Mouse (Mus musculus): Measurements from ENCODE around the gene Usp53. TPM values are rescaled to one million over a fixed set of nuclear protein-coding genes. Genes with fewer than 3 reads are reported as not detected.
A peak's percentile ranks its signal among the peaks of the same experiment; 100 is the strongest.

Gene Usp53
- polyA plus RNA-seq, 1 experiment from 2014 or later: 27.8 TPM

- WGBS: 48% methylated on average over 5 of the region's 5 CpGs
- H3K4me3 ChIP-seq (ENCODE audit: low read depth, low read length): no peak overlapping the region
- TF ChIP-seq CTCF (IDR thresholded peaks at IDR 0.05; ENCODE audit: low read depth) (no peak), EP300 (optimal IDR thresholded peaks at IDR 0.05) (peak; percentile 35)
- no peaks in the 10 kb centered on the region for H3K9me3 ChIP-seq (ENCODE audit: control insufficient read depth, low read length)
- no peak overlapping the region for H3K9ac ChIP-seq (ENCODE audit: low read length)
- DNase-seq (ENCODE audit: low spot score) (peak; percentile 76), ATAC-seq (ENCODE audit: low FRiP score, low TSS enrichment) (peak; percentile 94)
- no peaks in the 10 kb centered on the region for H3K4me1 ChIP-seq (replicated peaks; ENCODE audit: control insufficient read depth, insufficient read depth)
- no peaks in the 10 kb centered on the region for H3K27me3 ChIP-seq (ENCODE audit: control insufficient read depth, insufficient read depth, low read length)
- H3K27ac ChIP-seq (replicated peaks): peak overlapping the region; percentile 89
- no peak overlapping the region for H3K4me2 ChIP-seq (replicated peaks; ENCODE audit: low read depth)
- H3K36me3 ChIP-seq (ENCODE audit: control insufficient read depth, insufficient read depth, low read length): no peaks in the 10 kb centered on the region
Observed at GRCm38 (mm10) chr3:122888371-122888819, 95.9 kb downstream of the Usp53 start.

DNA sequence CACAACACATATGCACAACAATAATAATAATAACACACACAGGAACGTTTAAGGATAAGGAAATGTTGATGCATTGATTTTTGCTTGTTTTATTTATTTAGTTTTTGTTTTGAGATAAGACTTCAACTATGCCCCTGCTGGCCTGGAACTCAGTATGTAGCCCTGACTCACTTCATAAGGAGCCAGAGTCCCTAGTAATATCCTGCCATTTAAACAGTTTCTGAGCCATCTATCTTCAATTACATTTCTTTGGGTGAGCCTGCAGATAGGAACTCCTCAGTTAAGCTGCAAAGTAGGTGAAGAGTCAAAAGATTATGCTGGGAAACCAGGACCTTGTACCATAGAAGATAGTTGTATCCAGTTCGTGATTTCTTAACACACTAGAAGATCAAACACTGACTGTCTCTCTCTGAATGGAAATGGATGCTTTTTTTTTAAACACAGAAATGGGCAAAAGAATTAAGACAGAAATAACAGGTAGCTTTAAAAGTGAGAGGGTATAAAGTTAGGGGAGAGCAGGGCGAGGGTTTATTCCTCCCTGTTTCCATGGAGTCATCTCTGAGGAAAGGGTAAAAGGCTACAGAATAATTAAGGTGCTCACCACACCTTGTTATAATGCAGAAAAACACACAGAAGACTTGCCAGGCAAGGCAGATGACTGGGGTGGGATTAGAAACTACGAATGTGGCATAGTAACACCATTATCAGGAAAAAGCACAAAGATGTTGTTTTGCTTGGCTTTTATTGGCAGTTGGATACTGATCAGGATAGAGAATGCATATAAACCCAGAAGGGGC, 96.6 kb downstream of the Usp53 start:
- Histone ChIP-seq H3K9me3 (ENCODE audit: control insufficient read depth, low read length) (no peaks in the 10 kb centered on the region), H3K27ac (replicated peaks) (peak overlapping the region; percentile 89), H3K27me3 (ENCODE audit: control insufficient read depth, insufficient read depth, low read length) (no peaks in the 10 kb centered on the region), H3K36me3 (ENCODE audit: control insufficient read depth, insufficient read depth, low read length) (no peaks in the 10 kb centered on the region), H3K9ac (ENCODE audit: low read length) (no peak overlapping the region), H3K4me1 (replicated peaks; ENCODE audit: control insufficient read depth, insufficient read depth) (no peaks in the 10 kb centered on the region), H3K4me3 (ENCODE audit: low read depth, low read length) (no peak overlapping the region), H3K4me2 (replicated peaks; ENCODE audit: low read depth) (no peak overlapping the region)
- no peak for DNase-seq (ENCODE audit: low spot score)
- TF ChIP-seq EP300 (optimal IDR thresholded peaks at IDR 0.05) (no peak), CTCF (IDR thresholded peaks at IDR 0.05; ENCODE audit: low read depth) (no peak)
- WGBS: 49% methylated on average over 4 of the region's 4 CpGs
- peak; percentile 82 for ATAC-seq (ENCODE audit: low FRiP score, low TSS enrichment)

Small RNAs within 50 kb of the gene (microRNA-seq; reads per million reads assigned to microRNA genes)
- gene Gm22066: not detected

Other genes with a start within 250 kb of the Usp53 start
- gene Fabp2, start 89.4 kb downstream of the Usp53 start, polyA plus RNA-seq (2015; fragmentation: Nextera tagmentation; extraction: Ambion mirVana): 18.2 and 21.5 TPM in 2 replicates
- not detected in 2 replicates for gene Gm10959, start 65.2 kb downstream of the Usp53 start, polyA plus RNA-seq (2015; fragmentation: Nextera tagmentation; extraction: Ambion mirVana)
- gene 1810037I17Rik, start 60.3 kb downstream of the Usp53 start, polyA plus RNA-seq (2015; fragmentation: Nextera tagmentation; extraction: Ambion mirVana): 385 and 409 TPM in 2 replicates
- 1.1 and 1.2 TPM in 2 replicates for gene Myoz2, start 50.5 kb upstream of the Usp53 start, polyA plus RNA-seq (2015; fragmentation: Nextera tagmentation; extraction: Ambion mirVana)

Measured in stomach, postnatal 0 days (tissue).